Mouse (Mus musculus) heart, adult 8-10 months (tissue): Measurements from ENCODE around the gene Aicda. TPM values are rescaled to one million over a fixed set of nuclear protein-coding genes. Genes with fewer than 3 reads are reported as not detected.
"Not testable (repeated sequence)": the region's sequence is repeated elsewhere in the genome, so short reads cannot be mapped to it uniquely, and the experiment has no call there.

Experiments
- DNase-seq: peaks from one replicate; pipeline ENCODE4 v3.0.0; 2022; ENCODE audit warnings: low spot score
- total RNA-seq, 4 experiments: library from RNA; stranded (reverse); gene quantifications; 2 replicates each; pipeline ENCODE4 v1.2.4; 2022

Gene Aicda
- total RNA-seq, 4 experiments from 2014 or later, result not detected

DNA sequence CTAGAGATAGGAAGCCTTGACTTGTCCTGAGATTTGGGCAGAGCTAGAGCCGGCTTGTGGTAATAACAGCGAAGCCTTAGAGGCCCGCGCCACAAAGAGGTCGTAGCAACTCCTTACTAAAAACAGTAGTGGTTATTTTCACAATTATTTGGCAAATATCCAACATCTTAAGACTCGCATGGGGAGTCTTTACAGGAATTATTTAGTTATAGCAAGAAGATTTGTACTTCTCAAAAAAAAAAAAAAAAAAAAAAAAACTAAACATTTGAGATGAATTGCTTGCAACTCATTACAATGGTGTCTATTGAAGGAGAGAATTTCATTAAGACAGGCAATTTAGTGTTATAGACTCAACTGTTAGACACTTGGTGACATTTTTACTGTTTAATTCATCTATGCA lies 501 bp downstream of the Aicda start:
- no peak for DNase-seq

GRCm38 (mm10) chr6:122555266-122555665 lies 1.7 kb downstream of the Aicda start:
- no peak for DNase-seq

DNA sequence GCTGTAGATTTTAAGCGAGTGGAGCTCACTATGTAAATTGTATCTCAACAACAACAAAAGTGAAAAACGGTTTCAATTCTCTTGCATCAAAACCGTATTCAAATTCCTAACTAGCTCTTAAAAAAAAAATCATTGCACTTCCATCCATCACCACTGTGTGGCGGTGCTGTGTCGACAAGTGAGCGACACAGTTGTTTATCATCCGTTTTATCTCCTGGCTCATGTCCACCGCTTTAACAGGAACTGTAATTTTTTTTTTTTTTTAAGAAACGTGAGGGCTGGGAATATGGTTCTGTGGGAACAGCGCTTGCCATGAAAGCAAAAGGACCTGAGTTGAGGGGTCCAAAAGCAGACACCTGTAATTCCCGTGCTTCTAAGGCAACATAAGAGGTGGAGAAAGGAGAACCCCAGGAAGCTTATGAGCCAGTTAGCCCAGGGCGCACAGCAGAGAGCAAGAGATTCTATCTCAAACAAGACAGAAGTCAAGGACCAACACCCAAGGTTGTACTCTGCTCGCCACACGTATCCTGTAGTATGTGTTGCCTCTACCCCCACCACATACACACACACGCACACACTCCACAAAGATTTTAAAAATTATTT lies 3.5 kb downstream of the Aicda start:
- peak; percentile 70 for DNase-seq

DNA sequence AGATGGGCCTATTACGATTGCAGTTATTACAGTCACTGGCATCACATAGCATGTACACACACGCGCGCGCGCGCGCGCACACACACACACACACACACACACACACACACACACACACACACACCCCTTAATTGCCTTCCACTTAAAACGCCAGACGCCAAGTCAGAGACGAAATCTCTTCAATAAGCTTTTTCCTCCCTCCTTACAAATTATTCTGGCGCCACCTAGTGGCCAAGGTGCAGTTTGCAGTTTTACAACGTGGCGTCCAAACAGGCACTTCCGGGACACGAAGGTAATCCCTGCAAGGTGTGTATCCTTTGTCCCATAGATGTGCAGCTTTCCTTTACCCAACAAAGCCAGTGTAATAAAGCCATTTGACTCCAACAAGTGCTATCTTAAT lies 6.8 kb downstream of the Aicda start:
- peak; percentile 63 for DNase-seq

DNA sequence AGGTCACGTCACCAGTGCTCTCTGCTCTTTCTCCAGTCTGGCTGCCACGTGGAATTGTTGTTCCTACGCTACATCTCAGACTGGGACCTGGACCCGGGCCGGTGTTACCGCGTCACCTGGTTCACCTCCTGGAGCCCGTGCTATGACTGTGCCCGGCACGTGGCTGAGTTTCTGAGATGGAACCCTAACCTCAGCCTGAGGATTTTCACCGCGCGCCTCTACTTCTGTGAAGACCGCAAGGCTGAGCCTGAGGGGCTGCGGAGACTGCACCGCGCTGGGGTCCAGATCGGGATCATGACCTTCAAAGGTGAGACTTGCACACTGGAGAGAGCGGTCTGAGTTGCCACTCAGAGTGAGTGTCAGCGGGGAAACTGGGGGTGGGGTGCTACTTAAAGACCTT lies 7.4 kb downstream of the Aicda start:
- DNase-seq, result no peak

DNA sequence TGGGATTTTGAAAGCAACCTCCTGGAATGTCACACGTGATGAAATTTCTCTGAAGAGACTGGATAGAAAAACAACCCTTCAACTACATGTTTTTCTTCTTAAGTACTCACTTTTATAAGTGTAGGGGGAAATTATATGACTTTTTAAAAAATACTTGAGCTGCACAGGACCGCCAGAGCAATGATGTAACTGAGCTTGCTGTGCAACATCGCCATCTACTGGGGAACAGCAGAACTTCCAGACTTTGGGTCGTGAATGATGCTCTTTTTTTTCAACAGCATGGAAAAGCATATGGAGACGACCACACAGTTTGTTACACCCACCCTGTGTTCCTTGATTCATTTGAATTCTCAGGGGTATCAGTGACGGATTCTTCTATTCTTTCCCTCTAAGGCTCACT lies 8.9 kb downstream of the Aicda start:
- DNase-seq, result peak; percentile 40

- DNase-seq, result no peak
Observed at GRCm38 (mm10) chr6:122565070-122565784, 11.6 kb downstream of the Aicda start.

GRCm38 (mm10) chr6:122569113-122569512 lies 15.5 kb downstream of the Aicda start:
- no peak for DNase-seq

GRCm38 (mm10) chr6:122569762-122570161 lies 16.2 kb downstream of the Aicda start:
- DNase-seq, result no peak

DNA sequence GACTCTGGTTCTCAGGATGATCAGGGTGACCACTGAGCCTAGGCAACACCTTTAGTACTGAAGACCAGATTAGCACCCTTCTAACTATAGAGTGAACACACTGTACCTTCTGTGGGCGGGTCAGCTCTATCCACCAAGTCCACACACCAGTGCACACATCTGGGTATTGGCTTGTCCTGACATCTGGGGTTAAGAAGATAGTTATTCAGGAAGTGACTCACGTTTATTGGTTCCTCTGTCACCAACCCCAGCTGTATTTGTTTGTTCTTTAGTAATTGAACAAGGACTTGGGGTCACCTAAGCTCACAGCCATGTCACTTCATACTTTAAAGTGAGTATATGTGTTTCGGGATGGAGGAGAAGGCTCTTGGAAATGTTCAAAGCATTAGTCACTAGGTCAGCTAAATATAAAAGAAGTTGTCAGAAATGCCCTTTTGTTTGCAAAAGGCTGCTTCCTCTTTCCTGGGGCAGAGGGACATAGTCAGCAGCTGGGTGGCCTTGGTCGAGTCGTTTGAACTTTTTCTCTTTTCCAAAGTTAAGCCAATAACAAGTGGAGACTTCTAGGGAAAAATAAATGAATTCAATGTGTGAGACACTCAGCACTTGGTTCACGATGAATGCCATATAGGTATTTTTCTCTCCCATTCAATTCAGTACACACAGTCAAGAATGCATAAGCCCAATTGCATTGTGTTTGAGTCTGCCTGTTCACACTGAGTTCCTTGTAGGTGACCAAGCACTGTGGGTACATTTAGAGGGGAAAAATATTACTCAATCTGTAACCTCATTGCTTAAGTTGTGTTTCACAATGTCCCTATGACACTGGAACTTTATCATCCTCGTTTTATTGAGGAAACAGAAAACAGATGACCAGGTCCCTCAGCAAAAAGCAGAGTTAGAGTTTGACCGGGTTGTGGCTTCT lies 17.4 kb downstream of the Aicda start:
- DNase-seq, result peak; percentile 26

- no peak for DNase-seq
Observed at GRCm38 (mm10) chr6:122571617-122571959, 18.0 kb downstream of the Aicda start.

- DNase-seq, result not testable (repeated sequence)
Observed at GRCm38 (mm10) chr6:122575037-122575436, 21.4 kb downstream of the Aicda start.

- DNase-seq, result no peak
Observed at GRCm38 (mm10) chr6:122577030-122577429, 23.4 kb downstream of the Aicda start.

GRCm38 (mm10) chr6:122579086-122579485 lies 25.5 kb downstream of the Aicda start:
- no peak for DNase-seq

DNA sequence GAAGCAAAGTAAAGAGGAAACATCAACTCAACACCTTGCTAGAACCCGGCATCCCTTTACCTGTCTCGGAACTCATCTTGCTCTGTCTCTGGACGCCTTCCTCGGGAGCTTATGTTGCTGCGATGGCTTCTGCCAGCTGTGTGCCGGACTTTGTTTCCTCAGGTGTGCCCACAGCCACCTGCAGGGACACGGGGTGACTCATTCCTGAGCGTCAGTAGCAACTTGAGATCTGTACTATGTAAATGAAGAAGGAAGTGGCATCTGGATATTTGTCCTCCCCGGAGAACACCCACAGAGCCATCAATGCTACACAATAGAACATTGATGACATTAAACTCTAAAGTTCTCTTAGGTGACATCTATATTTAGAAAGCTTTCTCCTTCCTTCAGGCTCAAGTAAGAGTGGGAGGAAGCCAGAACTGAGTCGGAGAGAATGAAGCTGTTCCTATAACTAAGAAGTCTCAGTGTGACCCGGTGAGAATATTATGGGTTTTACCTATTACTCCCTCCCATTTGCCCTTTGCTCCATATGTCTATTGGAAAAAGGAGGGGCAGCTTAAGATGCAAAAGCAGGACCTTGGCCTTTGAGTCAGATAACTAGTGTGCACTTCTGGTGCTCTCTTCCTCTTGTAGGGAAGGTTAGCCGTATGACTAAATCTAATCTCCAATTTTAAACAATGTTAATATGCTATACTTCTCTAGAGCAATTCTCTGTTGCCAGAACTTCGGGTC lies 37.6 kb downstream of the Aicda start:
- DNase-seq, result no peak

DNA sequence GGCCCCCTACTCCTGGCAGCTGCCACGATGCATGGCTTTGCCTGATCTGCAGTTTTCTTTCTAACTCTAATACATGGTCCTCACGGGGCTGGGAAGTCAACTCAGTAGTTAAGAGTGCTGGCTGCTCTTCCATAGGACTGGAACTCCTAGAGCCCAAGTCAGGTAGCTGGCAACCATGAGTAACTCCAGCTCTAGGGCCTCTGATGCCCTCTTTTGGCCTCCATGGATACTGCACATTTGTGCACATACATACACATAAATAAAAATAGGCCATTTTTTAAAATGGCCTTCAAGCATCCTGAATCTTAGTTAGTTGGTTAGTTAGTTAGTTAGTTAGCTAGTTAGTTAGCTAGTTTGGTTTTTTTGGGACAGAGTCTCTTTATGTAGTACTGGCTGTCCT lies 39.3 kb downstream of the Aicda start:
- no peak for DNase-seq

- peak; percentile 44 for DNase-seq
Observed at GRCm38 (mm10) chr6:122595637-122596036, 42.0 kb downstream of the Aicda start.

DNA sequence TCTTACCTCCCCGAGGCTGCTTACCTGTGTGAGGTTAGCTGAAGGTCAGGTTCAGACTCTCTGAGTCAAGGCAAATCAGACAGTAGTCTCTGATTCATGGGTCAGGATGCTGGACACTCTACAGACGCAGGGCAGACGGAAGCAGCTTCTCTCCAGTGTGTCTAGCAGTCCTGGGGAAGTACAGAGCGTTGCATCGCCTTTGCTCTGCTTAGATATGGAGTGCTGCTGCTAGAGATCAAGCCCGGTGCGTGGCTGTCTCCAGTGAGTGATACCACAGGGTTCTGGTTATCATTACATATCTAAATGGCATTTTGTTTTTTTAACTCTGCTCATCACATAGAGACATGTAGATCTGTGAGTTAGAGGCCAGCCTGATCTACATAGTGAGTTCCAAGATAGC lies 43.0 kb downstream of the Aicda start:
- DNase-seq, result no peak

DNA sequence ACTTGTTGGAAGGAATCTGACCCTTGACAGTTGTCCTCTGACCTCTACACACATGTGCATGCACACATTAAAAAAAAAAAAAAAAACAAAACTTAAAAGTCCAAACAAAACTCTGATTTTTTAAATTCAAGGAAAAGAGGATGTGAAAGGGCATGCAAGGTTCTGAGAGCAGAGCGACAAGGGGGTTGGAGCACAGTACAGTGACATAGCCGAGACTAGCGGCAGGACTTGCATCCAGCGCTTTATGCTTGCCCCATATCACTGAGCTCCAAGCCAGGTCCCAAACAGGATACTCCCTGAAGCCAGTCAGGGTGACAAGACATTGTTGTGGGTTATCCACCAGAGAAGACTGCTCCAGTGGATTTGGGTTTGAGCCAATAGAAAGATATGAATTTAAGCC lies 44.4 kb downstream of the Aicda start:
- no peak for DNase-seq

DNA sequence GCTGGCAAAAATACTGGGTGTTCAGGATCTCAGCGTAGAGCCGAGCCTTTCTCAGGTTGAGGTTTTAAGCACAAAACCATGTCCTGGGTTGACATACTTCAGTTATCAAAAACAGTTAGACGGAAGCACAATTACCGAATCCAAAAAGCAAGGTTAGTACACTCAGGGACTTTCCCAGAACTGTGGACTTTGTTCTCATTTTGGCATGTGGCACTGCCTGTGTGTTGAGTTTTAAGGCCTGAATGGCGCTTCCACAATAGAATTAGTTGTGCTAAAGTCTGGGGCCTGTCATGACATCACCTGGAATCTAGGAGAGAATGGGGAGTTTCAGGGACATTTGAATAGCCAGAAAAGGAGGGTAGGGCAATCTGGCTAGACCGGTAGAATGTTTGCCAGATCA lies 44.8 kb downstream of the Aicda start:
- DNase-seq, result no peak

GRCm38 (mm10) chr6:122599054-122599737 lies 45.6 kb downstream of the Aicda start:
- no peak for DNase-seq
